Mouse (Mus musculus) intestine, postnatal 0 days (tissue): Measurements from ENCODE around the gene Mrpl24. TPM values are rescaled to one million over a fixed set of nuclear protein-coding genes. Genes with fewer than 3 reads are reported as not detected.

Experiments used
- ATAC-seq: fragments of 200-750 bp; cut with Nextera tagmentation; 2 replicates; pipeline ENCODE4 v1.8.0; 2017; ENCODE audit warnings: mild to moderate bottlenecking, moderate TSS enrichment, moderate library complexity
- H3K27ac ChIP-seq: fragments of 300-500 bp; sonication (generic); 2 replicates; pipeline ENCODE4 v1.5.1; 2014; ENCODE audit warnings: mild to moderate bottlenecking, low read depth, low read length, moderate library complexity
- H3K27me3 ChIP-seq: fragments of 300-500 bp; sonication (generic); replicated peaks from 2 replicates; pipeline ENCODE4 v1.6.1; 2014; ENCODE audit warnings: low read length, mixed read lengths; ENCODE audit not compliant: control insufficient read depth, insufficient read depth
- H3K36me3 ChIP-seq: fragments of 300-500 bp; sonication (generic); 2 replicates; pipeline ENCODE4 v1.6.1; 2014; ENCODE audit warnings: mild to moderate bottlenecking, moderate library complexity; ENCODE audit not compliant: control insufficient read depth, insufficient read depth
- H3K4me1 ChIP-seq: fragments of 300-500 bp; sonication (generic); replicated peaks from 2 replicates; pipeline ENCODE4 v1.6.1; 2014; ENCODE audit warnings: antibody characterized with exemption, low read length, mixed read lengths; ENCODE audit not compliant: control insufficient read depth, insufficient read depth
- H3K4me2 ChIP-seq: fragments of 300-500 bp; sonication (generic); replicated peaks from 2 replicates; pipeline ENCODE4 v1.6.1; 2014; ENCODE audit warnings: low read depth, mild to moderate bottlenecking, moderate library complexity
- H3K4me3 ChIP-seq: fragments of 300-500 bp; sonication (generic); 2 replicates; pipeline ENCODE4 v1.5.1; 2014; ENCODE audit warnings: low read depth, low read length
- H3K9ac ChIP-seq: fragments of 300-500 bp; sonication (generic); 2 replicates; pipeline ENCODE4 v1.6.1; 2014; ENCODE audit warnings: mild to moderate bottlenecking, low read depth, low read length
- H3K9me3 ChIP-seq: fragments of 300-500 bp; sonication (generic); 2 replicates; pipeline ENCODE4 v1.6.1; 2016; ENCODE audit warnings: mixed run types; ENCODE audit not compliant: control insufficient read depth
- CTCF ChIP-seq: sonication (generic); IDR thresholded peaks from 2 replicates; pipeline ENCODE4 v1.5.1; 2016; ENCODE audit warnings: low read depth, mild to moderate bottlenecking, control low read depth, antibody characterized with exemption, moderate library complexity
- WGBS: fragments of 180-500 bp; shearing (Covaris S2); extraction: QIAGEN DNeasy Blood & Tissue Kit; methylation state at CpG from one replicate; pipeline ENCODE4 v1.1.7; 2014; 5-methylcytosine and 5-hydroxymethylcytosine counted together
- polyA plus RNA-seq: library from polyadenylated mRNA; unstranded; fragments of >200 nt; fragmentation: Nextera tagmentation; extraction: Ambion mirVana; gene quantifications from 2 replicates; pipeline ENCODE4 v1.2.1, GENCODE M21; 2015

The Mrpl24 gene
- polyA plus RNA-seq, 1 experiment from 2014 or later, result 74.9 TPM

- no peak for ATAC-seq
- Histone ChIP-seq H3K9ac (no peak overlapping the region), H3K9me3 (no peaks in the 10 kb centered on the region), H3K4me1 (no peaks in the 10 kb centered on the region), H3K4me2 (peak overlapping the region; percentile 66; the same call in 1 of the 2 replicates), H3K36me3 (peaks cover 54% of the 10 kb centered on the region), H3K27ac (no peak overlapping the region), H3K4me3 (no peak overlapping the region), H3K27me3 (no peaks in the 10 kb centered on the region)
- 96% methylated on average over 1 of the region's 1 CpGs for WGBS
- TF ChIP-seq CTCF, result no peak
Measured at GRCm38 (mm10) chr3:87918551-87918950, 755 bp upstream of the Mrpl24 start.

GRCm38 (mm10) chr3:87920270-87920943 is 1.1 kb downstream of the Mrpl24 start:
- peak; percentile 49 for TF ChIP-seq CTCF
- Histone ChIP-seq H3K4me2 (peak overlapping the region; percentile 66), H3K36me3 (peaks cover 54% of the 10 kb centered on the region), H3K27ac (no peak overlapping the region), H3K27me3 (no peaks in the 10 kb centered on the region), H3K9me3 (no peaks in the 10 kb centered on the region), H3K4me1 (no peaks in the 10 kb centered on the region), H3K4me3 (peak overlapping the region; percentile 55), H3K9ac (no peak overlapping the region)
- WGBS, result 57% methylated on average over 9 of the region's 9 CpGs
- ATAC-seq, result no peak

DNA sequence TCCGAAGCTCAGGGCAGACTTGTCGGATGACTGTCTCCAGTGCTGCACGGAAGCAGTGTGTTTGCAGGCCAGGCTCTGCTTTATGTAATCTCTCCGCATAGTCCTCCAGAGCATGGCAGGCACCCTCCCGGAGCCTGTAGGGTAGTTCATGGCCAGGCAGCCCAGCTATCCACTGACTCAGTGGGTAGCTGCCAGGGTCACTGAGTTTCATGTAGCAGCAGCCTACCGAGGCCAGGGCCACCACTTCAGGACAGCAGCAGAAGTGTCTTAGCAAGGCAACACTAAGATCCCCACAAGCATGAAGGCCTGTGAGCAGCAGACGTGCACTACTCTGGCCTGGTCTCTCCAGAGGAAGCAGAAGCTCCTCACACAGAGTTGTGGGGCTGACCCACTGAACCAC is 5.7 kb downstream of the Mrpl24 start:
- WGBS, result 86% methylated on average over 7 of the region's 7 CpGs

DNA sequence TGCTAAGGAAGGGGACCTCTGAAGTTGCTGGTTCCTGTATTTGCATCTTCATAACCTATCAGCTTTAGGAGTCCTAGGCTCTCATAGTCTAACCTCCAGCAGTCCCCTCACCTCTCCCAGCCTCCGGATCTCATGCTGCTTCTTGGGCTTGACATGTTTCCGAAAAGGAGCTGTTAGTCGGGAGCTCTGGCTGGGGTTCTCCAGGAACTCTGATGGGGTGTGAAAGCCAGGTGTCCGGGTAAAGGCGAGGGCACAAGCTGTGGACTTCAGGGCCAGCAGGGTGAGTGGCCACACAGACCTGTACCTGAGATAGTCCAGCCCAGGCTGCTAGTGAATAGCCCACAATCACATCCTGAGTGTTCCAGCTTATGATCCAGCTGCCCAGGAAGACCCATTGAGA is 8.1 kb downstream of the Mrpl24 start:
- Histone ChIP-seq H3K9ac (no peak overlapping the region), H3K9me3 (no peaks in the 10 kb centered on the region), H3K27ac (no peak overlapping the region), H3K36me3 (peaks cover 55% of the 10 kb centered on the region), H3K4me3 (no peak overlapping the region), H3K27me3 (no peaks in the 10 kb centered on the region), H3K4me1 (no peaks in the 10 kb centered on the region; the same call in 1 of the 2 replicates), H3K4me2 (no peak overlapping the region)
- no peak for TF ChIP-seq CTCF
- ATAC-seq, result no peak
- 93% methylated on average over 5 of the region's 5 CpGs for WGBS

More for the DNA sequence above, 5.7 kb downstream of the Mrpl24 start:
- no peaks in the 10 kb centered on the region for H3K27me3 ChIP-seq
- no peak overlapping the region for H3K27ac ChIP-seq
- H3K4me2 ChIP-seq, result no peak overlapping the region
- H3K4me3 ChIP-seq, result no peak overlapping the region
- H3K9me3 ChIP-seq, result no peaks in the 10 kb centered on the region
- no peak for TF ChIP-seq CTCF
- peaks cover 59% of the 10 kb centered on the region for H3K36me3 ChIP-seq
- no peak for ATAC-seq
- no peak overlapping the region for H3K9ac ChIP-seq
- H3K4me1 ChIP-seq, result no peaks in the 10 kb centered on the region

DNA sequence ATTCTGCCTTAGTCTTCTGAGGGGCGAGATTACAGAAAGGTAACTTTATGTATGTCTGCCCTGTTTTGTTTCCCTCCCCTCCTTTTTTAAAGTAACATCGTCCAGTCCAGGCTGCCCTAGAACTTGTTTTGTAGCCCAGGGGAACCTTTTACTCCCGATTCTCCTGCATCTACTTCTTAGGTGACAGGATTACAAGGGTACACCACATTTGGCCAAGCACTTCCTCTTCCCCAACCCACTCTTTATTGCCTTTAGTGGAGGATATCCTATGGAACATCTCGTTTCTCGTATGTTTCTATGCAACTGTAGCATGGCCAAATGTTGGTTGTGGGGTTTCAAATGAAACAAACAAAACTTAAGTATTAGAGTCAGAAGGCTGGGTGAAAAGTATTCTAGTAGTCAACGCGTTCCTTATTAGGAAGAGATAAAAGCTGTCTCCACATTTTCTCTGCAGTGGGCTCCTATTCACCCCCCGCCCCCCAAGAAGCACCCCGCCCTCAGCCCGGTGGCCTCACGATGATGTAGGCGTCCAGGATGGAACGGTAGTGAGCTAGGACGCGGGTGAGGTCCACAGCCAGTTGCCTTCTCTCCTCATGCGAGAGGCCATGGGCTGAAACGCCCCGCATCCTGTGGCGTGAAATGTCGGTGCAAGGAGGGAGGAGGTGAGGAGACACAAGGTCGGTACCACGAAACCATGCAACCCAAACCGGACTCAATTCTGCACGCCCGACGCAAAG is 10.2 kb downstream of the Mrpl24 start:
- Histone ChIP-seq H3K4me1 (no peaks in the 10 kb centered on the region; the same call in 1 of the 2 replicates), H3K27ac (peak overlapping the region; percentile 95), H3K4me2 (peak overlapping the region; percentile 89), H3K36me3 (peaks cover 41% of the 10 kb centered on the region), H3K9ac (peak overlapping the region; percentile 83), H3K27me3 (no peaks in the 10 kb centered on the region), H3K4me3 (peak overlapping the region; percentile 94), H3K9me3 (no peaks in the 10 kb centered on the region)
- ATAC-seq, result peak; percentile 20
- no peak; the same call in 1 of the 2 replicates for TF ChIP-seq CTCF
- WGBS, result 3% methylated on average over 26 of the region's 26 CpGs

DNA sequence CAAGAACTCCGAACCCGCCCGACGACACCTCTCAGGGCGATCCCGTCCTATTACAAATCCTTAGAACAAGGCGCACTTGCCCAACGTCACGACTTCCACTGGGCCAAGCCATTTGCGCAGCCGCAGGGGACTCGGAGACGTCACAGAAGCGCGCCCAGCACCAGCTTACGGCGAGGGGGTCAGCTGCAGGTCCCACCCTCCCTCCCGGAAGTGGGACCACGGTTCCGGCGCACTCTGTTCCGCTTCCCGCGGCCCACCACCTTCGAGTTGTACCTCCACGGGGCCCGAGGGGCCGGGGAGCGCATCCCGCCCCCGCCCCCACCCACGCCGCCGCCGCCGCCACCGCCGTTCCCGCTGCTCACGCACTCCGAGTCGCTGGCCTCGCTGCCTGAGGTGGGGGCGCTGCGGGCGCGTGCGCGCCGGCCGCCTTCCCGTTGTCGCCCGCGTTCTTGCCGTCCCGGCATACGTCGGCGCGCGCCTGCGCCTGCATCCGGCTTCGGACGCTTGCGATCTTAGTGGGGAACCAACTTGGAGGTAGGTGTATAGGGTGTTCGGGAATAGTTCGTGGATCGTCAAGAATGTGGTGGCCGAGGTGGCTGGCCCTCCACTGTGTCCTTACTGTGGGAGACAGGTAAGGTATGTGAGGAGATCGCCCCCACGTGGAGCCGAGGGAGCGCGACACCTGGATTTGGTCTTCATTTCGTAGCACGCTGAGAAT is 10.9 kb downstream of the Mrpl24 start, which contains the start of the genes Isg20l2 and Rrnad1:
Isg20l2 (plus strand) TSS at position 237 of the 718 bp plus-strand sequence.
Rrnad1 (minus strand) TSS at position 640 of the 718 bp plus-strand sequence.
- ATAC-seq, result peak; percentile 96
- no peaks in the 10 kb centered on the region for H3K9me3 ChIP-seq
- H3K36me3 ChIP-seq, result peaks cover 39% of the 10 kb centered on the region
- H3K27me3 ChIP-seq, result no peaks in the 10 kb centered on the region
- under 1% methylated on average over 71 of the region's 78 CpGs for WGBS
- TF ChIP-seq CTCF, result peak; percentile 87
- peak within 1 kb of the TSS; percentile 95 for H3K27ac ChIP-seq
- peak within 1 kb of the TSS; percentile 83 for H3K9ac ChIP-seq
- H3K4me2 ChIP-seq, result peak within 1 kb of the TSS; percentile 89
- H3K4me3 ChIP-seq, result peak within 1 kb of the TSS; percentile 94
- no peaks in the 10 kb centered on the region; the same call in 1 of the 2 replicates for H3K4me1 ChIP-seq
